13 mouse cellular contexts compared by ENCODE assay signal in the genomic region with DNA sequence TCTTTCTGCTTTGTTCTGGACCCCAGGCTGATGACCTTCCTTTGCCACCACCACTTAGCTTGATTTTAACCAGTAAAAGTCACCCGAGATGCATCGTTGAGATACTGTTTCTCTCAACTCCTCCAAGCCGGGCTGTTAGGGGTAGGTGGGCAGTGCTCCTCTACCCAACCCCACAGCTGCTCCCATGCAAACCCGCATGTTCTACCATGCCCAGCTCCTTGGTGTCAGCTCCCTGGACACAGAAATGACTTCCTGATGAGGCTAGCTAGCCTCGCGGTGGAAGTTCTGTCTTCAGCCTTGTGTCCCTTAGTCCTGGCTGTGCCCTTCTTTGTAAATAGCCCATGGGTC. TPM values are rescaled to one million over a fixed set of nuclear protein-coding genes. Genes with fewer than 3 reads are reported as not detected.
DNase-seq lines count a peak whose midpoint lies in the region; ATAC-seq and TF ChIP-seq lines count a peak whose summit lies in the region.
"Had no signal": no experiment of that assay in that cellular context is flagged by ENCODE, and none has a peak within 500 bp of the region (broad histone marks: within the 10 kb centered on the region; RNA-seq: fewer than 3 reads in every experiment).

No protein-coding gene starts in this region.

- 0 out of 2 replicates have a peak, but pooled peaks cover 4% of the 10 kb centered on the region for H3K4me1 ChIP-seq in heart, postnatal 0 days (ENCODE audit: control insufficient read depth, insufficient read depth)
- H3K4me1 ChIP-seq in neural tube, embryonic 12.5 days, result no peaks in the 10 kb centered on the region
- H3K4me1 ChIP-seq in neural tube, embryonic 15.5 days, result 0 out of 2 replicates have a peak, but pooled peaks cover 5% of the 10 kb centered on the region
- H3K4me1 ChIP-seq in hindbrain, embryonic 16.5 days (ENCODE audit: control insufficient read depth, insufficient read depth, low read depth, low read length), result no peaks in the 10 kb centered on the region
- no peaks in the 10 kb centered on the region for H3K4me1 ChIP-seq in stomach, postnatal 0 days (replicated peaks; ENCODE audit: control insufficient read depth, insufficient read depth)
- no peaks in the 10 kb centered on the region; the same call in 1 of the 2 replicates for H3K4me1 ChIP-seq in cerebellum, adult 2 months (ENCODE audit: control insufficient read depth, insufficient read depth, low read length)

- H3K9ac ChIP-seq in heart, postnatal 0 days (replicated peaks; ENCODE audit: low read depth, low read length), result no peak overlapping the region
- H3K9ac ChIP-seq in neural tube, embryonic 12.5 days, result no peak overlapping the region
- no peak overlapping the region for H3K9ac ChIP-seq in neural tube, embryonic 15.5 days (replicated peaks)
- no peak overlapping the region for H3K9ac ChIP-seq in hindbrain, embryonic 16.5 days (ENCODE audit: low read depth, low read length)
- H3K9ac ChIP-seq in stomach, postnatal 0 days (ENCODE audit: low read length), result no peak overlapping the region
- H3K9ac ChIP-seq: heart, embryonic 15.5 days had no signal

- intact Hi-C loops in heart, postnatal 36 days (cut with DNase I), result loop anchor here (1.0 to 10.0 kb wide), 4 partner anchors 173 to 1372 kb away; a partner anchor contains a TSS

- H3K4me2 ChIP-seq in heart, postnatal 0 days (ENCODE audit: low read depth, low read length), result peak overlapping the region; percentile 17; the same call in 1 of the 2 replicates
- peak overlapping the region; percentile 14 for H3K4me2 ChIP-seq in neural tube, embryonic 12.5 days (replicated peaks)
- no peak overlapping the region for H3K4me2 ChIP-seq in neural tube, embryonic 15.5 days
- peak overlapping the region; percentile 16; the same call in 1 of the 2 replicates for H3K4me2 ChIP-seq in hindbrain, embryonic 16.5 days (ENCODE audit: low read length)
- no peak overlapping the region for H3K4me2 ChIP-seq in stomach, postnatal 0 days (replicated peaks; ENCODE audit: low read depth)

- TF ChIP-seq CTCF in heart, postnatal 0 days (IDR thresholded peaks at IDR 0.05; ENCODE audit: low read depth), result no peak
- TF ChIP-seq CTCF in stomach, postnatal 0 days (IDR thresholded peaks at IDR 0.05; ENCODE audit: low read depth), result no peak
- no peak for TF ChIP-seq CTCF in cerebellum, adult 2 months (IDR thresholded peaks at IDR 0.05; ENCODE audit: borderline replicate concordance, insufficient read depth, low read depth, low read length)

- no peak for TF ChIP-seq POLR2A in cerebellum, adult 2 months (IDR thresholded peaks at IDR 0.05; ENCODE audit: borderline replicate concordance, insufficient read depth, low read length)

- H3K27me3 ChIP-seq in heart, postnatal 0 days (ENCODE audit: control insufficient read depth, insufficient read depth, low read length), result no peaks in the 10 kb centered on the region
- no peaks in the 10 kb centered on the region for H3K27me3 ChIP-seq in neural tube, embryonic 12.5 days (replicated peaks)
- no peaks in the 10 kb centered on the region for H3K27me3 ChIP-seq in neural tube, embryonic 15.5 days (replicated peaks)
- H3K27me3 ChIP-seq in hindbrain, embryonic 16.5 days (replicated peaks; ENCODE audit: control insufficient read depth, insufficient read depth, low read length), result no peaks in the 10 kb centered on the region
- no peaks in the 10 kb centered on the region for H3K27me3 ChIP-seq in stomach, postnatal 0 days (ENCODE audit: control insufficient read depth, insufficient read depth, low read length)
- no peaks in the 10 kb centered on the region for H3K27me3 ChIP-seq in cerebellum, adult 2 months (ENCODE audit: control insufficient read depth, insufficient read depth, low read length)
- H3K27me3 ChIP-seq: CH12.LX; heart, embryonic 15.5 days had no signal

- DNase-seq in heart, postnatal 0 days (ENCODE audit: low spot score), result no peak
- DNase-seq in heart, postnatal 36 days, result no peak
- DNase-seq in stomach, postnatal 0 days (ENCODE audit: low spot score), result no peak
- DNase-seq in embryo, embryonic 9.5 days (ENCODE audit: extremely low spot score), result no peak
- DNase-seq in cerebellum, adult 2 months, result no peak

- no peaks in the 10 kb centered on the region for H3K36me3 ChIP-seq in heart, postnatal 0 days (replicated peaks; ENCODE audit: control insufficient read depth, insufficient read depth, low read length)
- no peaks in the 10 kb centered on the region for H3K36me3 ChIP-seq in neural tube, embryonic 12.5 days
- H3K36me3 ChIP-seq in neural tube, embryonic 15.5 days, result no peaks in the 10 kb centered on the region
- H3K36me3 ChIP-seq in hindbrain, embryonic 16.5 days (ENCODE audit: control insufficient read depth, insufficient read depth, low read length), result no peaks in the 10 kb centered on the region
- H3K36me3 ChIP-seq in stomach, postnatal 0 days (ENCODE audit: control insufficient read depth, insufficient read depth, low read length), result no peaks in the 10 kb centered on the region
- H3K36me3 ChIP-seq: heart, embryonic 15.5 days had no signal

- ATAC-seq in heart, postnatal 0 days (ENCODE audit: insufficient read depth, low read depth), result no peak
- ATAC-seq in neural tube, embryonic 12.5 days (ENCODE audit: low FRiP score, low read depth), result peak; percentile 34; the same call in 1 of the 2 replicates
- ATAC-seq in neural tube, embryonic 15.5 days (ENCODE audit: low FRiP score), result no peak; the same call in 1 of the 2 replicates
- peak; percentile 52 for ATAC-seq in hindbrain, embryonic 16.5 days
- ATAC-seq in stomach, postnatal 0 days (ENCODE audit: low FRiP score, low TSS enrichment), result peak; percentile 8; the same call in 1 of the 2 replicates

- WGBS in heart, postnatal 0 days, result 57% methylated on average over 6 of the region's 6 CpGs
- WGBS in neural tube, embryonic 12.5 days, result 65% methylated on average over 6 of the region's 6 CpGs
- WGBS in neural tube, embryonic 15.5 days, result 66% methylated on average over 6 of the region's 6 CpGs
- WGBS in hindbrain, embryonic 16.5 days, result 65% methylated on average over 6 of the region's 6 CpGs
- 53% methylated on average over 6 of the region's 6 CpGs for WGBS in stomach, postnatal 0 days
- 63% methylated on average over 6 of the region's 6 CpGs for WGBS in cerebellum, adult 2 months

- H3K4me3 ChIP-seq in heart, postnatal 0 days (ENCODE audit: low read depth, low read length), result no peak overlapping the region
- H3K4me3 ChIP-seq in neural tube, embryonic 12.5 days, result no peak overlapping the region
- H3K4me3 ChIP-seq in neural tube, embryonic 15.5 days (replicated peaks), result no peak overlapping the region
- H3K4me3 ChIP-seq in hindbrain, embryonic 16.5 days (ENCODE audit: low read length), result no peak overlapping the region
- no peak overlapping the region for H3K4me3 ChIP-seq in stomach, postnatal 0 days (ENCODE audit: low read depth, low read length)
- no peak overlapping the region for H3K4me3 ChIP-seq in cerebellum, adult 2 months (replicated peaks; ENCODE audit: insufficient read depth, low read depth, low read length)

- no peaks in the 10 kb centered on the region for H3K9me3 ChIP-seq in heart, postnatal 0 days (replicated peaks; ENCODE audit: control insufficient read depth, low read length)
- H3K9me3 ChIP-seq in neural tube, embryonic 12.5 days, result no peaks in the 10 kb centered on the region
- no peaks in the 10 kb centered on the region for H3K9me3 ChIP-seq in neural tube, embryonic 15.5 days (replicated peaks)
- H3K9me3 ChIP-seq in hindbrain, embryonic 16.5 days (ENCODE audit: control insufficient read depth, low read length), result no peaks in the 10 kb centered on the region
- no peaks in the 10 kb centered on the region for H3K9me3 ChIP-seq in stomach, postnatal 0 days (ENCODE audit: control insufficient read depth, low read length)
- H3K9me3 ChIP-seq: heart, embryonic 15.5 days had no signal

- H3K27ac ChIP-seq in heart, postnatal 0 days (ENCODE audit: low read depth), result no peak overlapping the region
- H3K27ac ChIP-seq in neural tube, embryonic 12.5 days, result no peak overlapping the region
- no peak overlapping the region for H3K27ac ChIP-seq in neural tube, embryonic 15.5 days (replicated peaks)
- H3K27ac ChIP-seq in hindbrain, embryonic 16.5 days (ENCODE audit: low read depth, low read length), result no peak overlapping the region
- H3K27ac ChIP-seq in stomach, postnatal 0 days (replicated peaks), result no peak overlapping the region
- no peak overlapping the region for H3K27ac ChIP-seq in cerebellum, adult 2 months (ENCODE audit: insufficient read depth, low read length)
- H3K27ac ChIP-seq: heart, embryonic 15.5 days had no signal

- no peak for TF ChIP-seq EP300 in heart, postnatal 0 days (IDR thresholded peaks at IDR 0.05; ENCODE audit: low read depth)
- no peak for TF ChIP-seq EP300 in stomach, postnatal 0 days (optimal IDR thresholded peaks at IDR 0.05)

RNA-seq across cellular contexts. Expression of a gene that starts 21.6 kb away (rescaled TPM):
- 5.2 and 7.4 TPM in 2 replicates for total RNA-seq in heart, postnatal 0 days (2014; rRNA removed; ENCODE audit: low replicate concordance)
- polyA plus RNA-seq in heart, postnatal 0 days (2015; fragmentation: Nextera tagmentation; extraction: Ambion mirVana), result 3.2 and 3.6 TPM in 2 replicates
- total RNA-seq in heart, postnatal 36 days (2021), result 1 to 10 TPM; 4.9 to 7.2 TPM
- 17.7 and 21.9 TPM in 2 replicates for polyA plus RNA-seq in neural tube, embryonic 12.5 days (2016; fragmentation: Nextera tagmentation; extraction: Ambion mirVana)
- polyA plus RNA-seq in neural tube, embryonic 15.5 days (2015; fragmentation: Nextera tagmentation; extraction: Ambion mirVana), result 9.3 and 14.1 TPM in 2 replicates
- polyA plus RNA-seq in hindbrain, embryonic 16.5 days (2015; fragmentation: Nextera tagmentation; extraction: Ambion mirVana), result 9.1 and 13.3 TPM in 2 replicates
- 6.7 and 9.4 TPM in 2 replicates for polyA plus RNA-seq in stomach, postnatal 0 days (2015; fragmentation: Nextera tagmentation; extraction: Ambion mirVana)
- polyA plus RNA-seq in cerebellum, adult 2 months (2012; rRNA removed), result 10.0 and 11.8 TPM in 2 replicates

RNA-seq across cellular contexts. Expression of a gene that starts 22.7 kb away (rescaled TPM):
- total RNA-seq in heart, postnatal 0 days (2014; rRNA removed; ENCODE audit: low replicate concordance), result 3.7 and 5.6 TPM in 2 replicates
- 3.2 and 3.4 TPM in 2 replicates for polyA plus RNA-seq in heart, postnatal 0 days (2015; fragmentation: Nextera tagmentation; extraction: Ambion mirVana)
- total RNA-seq in heart, postnatal 36 days (2021), result 1 to 10 TPM; 3.1 to 3.4 TPM
- polyA plus RNA-seq in neural tube, embryonic 12.5 days (2016; fragmentation: Nextera tagmentation; extraction: Ambion mirVana), result 4.6 and 5.0 TPM in 2 replicates
- polyA plus RNA-seq in neural tube, embryonic 15.5 days (2015; fragmentation: Nextera tagmentation; extraction: Ambion mirVana), result 2.7 and 4.2 TPM in 2 replicates
- polyA plus RNA-seq in hindbrain, embryonic 16.5 days (2015; fragmentation: Nextera tagmentation; extraction: Ambion mirVana), result 2.9 and 3.3 TPM in 2 replicates
- 34.0 and 34.9 TPM in 2 replicates for polyA plus RNA-seq in stomach, postnatal 0 days (2015; fragmentation: Nextera tagmentation; extraction: Ambion mirVana)
- 1.5 and 1.8 TPM in 2 replicates for polyA plus RNA-seq in cerebellum, adult 2 months (2012; rRNA removed)

RNA-seq across cellular contexts. Expression of a gene that starts 40.9 kb away (rescaled TPM):
- not detected in 2 replicates for total RNA-seq in heart, postnatal 0 days (2014; rRNA removed; ENCODE audit: low replicate concordance)
- not detected in 2 replicates for polyA plus RNA-seq in heart, postnatal 0 days (2015; fragmentation: Nextera tagmentation; extraction: Ambion mirVana)
- total RNA-seq in heart, postnatal 36 days (2021), result not detected
- polyA plus RNA-seq in neural tube, embryonic 12.5 days (2016; fragmentation: Nextera tagmentation; extraction: Ambion mirVana), result 0.16 TPM in 1 of 2 replicates, not detected in the other
- not detected in 2 replicates for polyA plus RNA-seq in neural tube, embryonic 15.5 days (2015; fragmentation: Nextera tagmentation; extraction: Ambion mirVana)
- polyA plus RNA-seq in hindbrain, embryonic 16.5 days (2015; fragmentation: Nextera tagmentation; extraction: Ambion mirVana), result 0.14 TPM in 1 of 2 replicates, not detected in the other
- not detected in 2 replicates for polyA plus RNA-seq in stomach, postnatal 0 days (2015; fragmentation: Nextera tagmentation; extraction: Ambion mirVana)
- not detected in 2 replicates for polyA plus RNA-seq in cerebellum, adult 2 months (2012; rRNA removed)
- total RNA-seq: adrenal gland, postnatal 36 days; CH12.LX; gastrocnemius, adult 18-20 months had no signal
- polyA plus RNA-seq: heart, embryonic 15.5 days; liver, embryonic 16.5 days had no signal

Comparison
In these comparisons a context has a peak if more than half of its experiments do, and no peak if none do; other contexts are left out.
1. ATAC-seq: peak in neural tube, embryonic 12.5 days (single experiment), hindbrain, embryonic 16.5 days (single experiment) and stomach, postnatal 0 days (single experiment); none in heart, postnatal 0 days (single experiment) and neural tube, embryonic 15.5 days (single experiment).
2. H3K4me2 ChIP-seq: peak in heart, postnatal 0 days (single experiment), neural tube, embryonic 12.5 days (single experiment) and hindbrain, embryonic 16.5 days (single experiment); none in neural tube, embryonic 15.5 days (single experiment) and stomach, postnatal 0 days (single experiment).